Comparison of ENCODE assay signal across 23 mouse cellular contexts in genomic region chr7:111210282-111210681, GRCm38 (mm10).
A peak's percentile ranks its signal among the peaks of the same experiment; 100 is the strongest.
DNase-seq lines count a peak whose midpoint lies in the region; ATAC-seq lines count a peak whose summit lies in the region.
"Had no signal": no experiment of that assay in that cellular context is flagged by ENCODE, and none has a peak within 500 bp of the region (broad histone marks: within the 10 kb centered on the region; RNA-seq: fewer than 3 reads in every experiment).

No protein-coding gene starts in this region.

- H3K9ac ChIP-seq in forebrain, embryonic 16.5 days (replicated peaks; ENCODE audit: low read depth, low read length): no peak overlapping the region
- H3K9ac ChIP-seq in forebrain, embryonic 12.5 days: no peak overlapping the region
- H3K9ac ChIP-seq in heart, embryonic 12.5 days: no peak overlapping the region
- H3K9ac ChIP-seq in neural tube, embryonic 14.5 days (replicated peaks; ENCODE audit: low read depth, low read length): no peak overlapping the region
- no peak overlapping the region for H3K9ac ChIP-seq in neural tube, embryonic 15.5 days (replicated peaks)
- H3K9ac ChIP-seq: hindbrain, embryonic 15.5 days; intestine, embryonic 15.5 days had no signal

- H3K36me3 ChIP-seq in forebrain, embryonic 16.5 days (ENCODE audit: control insufficient read depth, insufficient read depth): no peaks in the 10 kb centered on the region
- no peaks in the 10 kb centered on the region for H3K36me3 ChIP-seq in forebrain, embryonic 12.5 days (replicated peaks)
- no peaks in the 10 kb centered on the region for H3K36me3 ChIP-seq in heart, embryonic 12.5 days
- H3K36me3 ChIP-seq in neural tube, embryonic 14.5 days (ENCODE audit: control insufficient read depth, insufficient read depth, low read length): no peaks in the 10 kb centered on the region
- no peaks in the 10 kb centered on the region for H3K36me3 ChIP-seq in neural tube, embryonic 15.5 days
- H3K36me3 ChIP-seq: forebrain, embryonic 10.5 days; G1E; heart, embryonic 10.5 days; hindbrain, embryonic 15.5 days; intestine, embryonic 15.5 days had no signal

- no peaks in the 10 kb centered on the region for H3K9me3 ChIP-seq in forebrain, embryonic 16.5 days (ENCODE audit: control insufficient read depth, low read length)
- H3K9me3 ChIP-seq in forebrain, embryonic 12.5 days: no peaks in the 10 kb centered on the region
- H3K9me3 ChIP-seq in heart, embryonic 12.5 days (replicated peaks): no peaks in the 10 kb centered on the region
- H3K9me3 ChIP-seq in neural tube, embryonic 14.5 days (ENCODE audit: control insufficient read depth, low read length): no peaks in the 10 kb centered on the region
- no peaks in the 10 kb centered on the region for H3K9me3 ChIP-seq in neural tube, embryonic 15.5 days (replicated peaks)
- H3K9me3 ChIP-seq: forebrain, embryonic 10.5 days; G1E; heart, embryonic 10.5 days; hindbrain, embryonic 15.5 days; intestine, embryonic 15.5 days had no signal

- peak; percentile 44 for DNase-seq in heart, adult 11 months
- no peak for DNase-seq in kidney, postnatal 36 days
- DNase-seq: adrenal gland, adult 2 months; adrenal gland, postnatal 14 days; B cell, adult 2 months; cerebellum, adult 11-12 months; cerebellum, adult 8-10 months; cerebellum, postnatal 14 days; gastrocnemius, postnatal 10 days; heart, adult 2 months; kidney, adult 11 months; kidney, adult 8-10 months had no signal

- H3K27ac ChIP-seq in forebrain, embryonic 16.5 days (ENCODE audit: low read length): no peak overlapping the region
- no peak overlapping the region for H3K27ac ChIP-seq in forebrain, embryonic 12.5 days
- no peak overlapping the region for H3K27ac ChIP-seq in heart, embryonic 12.5 days (ENCODE audit: poor library complexity, severe bottlenecking)
- 0 out of 2 replicates have a peak overlapping the region, but pooled peaks have one; percentile 52 for H3K27ac ChIP-seq in neural tube, embryonic 14.5 days (ENCODE audit: low read depth, low read length)
- no peak overlapping the region for H3K27ac ChIP-seq in neural tube, embryonic 15.5 days (replicated peaks)
- H3K27ac ChIP-seq: forebrain, embryonic 10.5 days; heart, adult 2 months; heart, embryonic 10.5 days; hindbrain, embryonic 15.5 days; intestine, embryonic 15.5 days had no signal

- no peak overlapping the region for H3K4me3 ChIP-seq in forebrain, embryonic 16.5 days (replicated peaks; ENCODE audit: low read length)
- H3K4me3 ChIP-seq in forebrain, embryonic 12.5 days (replicated peaks): no peak overlapping the region
- no peak overlapping the region for H3K4me3 ChIP-seq in heart, embryonic 12.5 days
- H3K4me3 ChIP-seq in neural tube, embryonic 14.5 days (ENCODE audit: low read depth, low read length): no peak overlapping the region
- no peak overlapping the region for H3K4me3 ChIP-seq in neural tube, embryonic 15.5 days (replicated peaks)
- H3K4me3 ChIP-seq: forebrain, embryonic 10.5 days; heart, adult 2 months; heart, embryonic 10.5 days; hindbrain, embryonic 15.5 days; intestine, embryonic 15.5 days had no signal

- 57% methylated on average over 8 of the region's 8 CpGs for WGBS in forebrain, embryonic 16.5 days
- 80% methylated on average over 8 of the region's 8 CpGs for WGBS in forebrain, embryonic 12.5 days
- WGBS in heart, embryonic 12.5 days: 86% methylated on average over 8 of the region's 8 CpGs
- 63% methylated on average over 8 of the region's 8 CpGs for WGBS in neural tube, embryonic 14.5 days
- 58% methylated on average over 8 of the region's 8 CpGs for WGBS in neural tube, embryonic 15.5 days

- ATAC-seq in forebrain, embryonic 16.5 days: peak; percentile 26; the same call in 1 of the 2 replicates
- no peak for ATAC-seq in forebrain, embryonic 12.5 days (ENCODE audit: low FRiP score)
- ATAC-seq in heart, embryonic 12.5 days (ENCODE audit: insufficient number of reproducible peaks, low FRiP score): no peak
- no peak for ATAC-seq in neural tube, embryonic 14.5 days (ENCODE audit: low read depth)
- ATAC-seq in neural tube, embryonic 15.5 days (ENCODE audit: low FRiP score): no peak; the same call in 1 of the 2 replicates
- ATAC-seq: intestine, embryonic 15.5 days had no signal

- H3K4me1 ChIP-seq in forebrain, embryonic 16.5 days (replicated peaks; ENCODE audit: control insufficient read depth, insufficient read depth, low read length): peaks cover 9% of the 10 kb centered on the region
- peaks cover 8% of the 10 kb centered on the region; the same call in 1 of the 2 replicates for H3K4me1 ChIP-seq in forebrain, embryonic 12.5 days
- H3K4me1 ChIP-seq in heart, embryonic 12.5 days (replicated peaks): no peaks in the 10 kb centered on the region
- no peaks in the 10 kb centered on the region for H3K4me1 ChIP-seq in neural tube, embryonic 14.5 days (ENCODE audit: control insufficient read depth, insufficient read depth, low read length)
- H3K4me1 ChIP-seq in neural tube, embryonic 15.5 days: peaks cover 14% of the 10 kb centered on the region
- H3K4me1 ChIP-seq: heart, embryonic 10.5 days; intestine, embryonic 15.5 days had no signal

- H3K4me2 ChIP-seq in forebrain, embryonic 16.5 days (ENCODE audit: low read length): no peak overlapping the region
- H3K4me2 ChIP-seq in forebrain, embryonic 12.5 days: no peak overlapping the region
- no peak overlapping the region for H3K4me2 ChIP-seq in heart, embryonic 12.5 days
- H3K4me2 ChIP-seq in neural tube, embryonic 14.5 days (ENCODE audit: low read depth, low read length): no peak overlapping the region
- H3K4me2 ChIP-seq in neural tube, embryonic 15.5 days: no peak overlapping the region
- H3K4me2 ChIP-seq: hindbrain, embryonic 15.5 days; intestine, embryonic 15.5 days had no signal

- H3K27me3 ChIP-seq in forebrain, embryonic 16.5 days (replicated peaks; ENCODE audit: control insufficient read depth, insufficient read depth, low read length): no peaks in the 10 kb centered on the region
- H3K27me3 ChIP-seq in forebrain, embryonic 12.5 days: no peaks in the 10 kb centered on the region
- H3K27me3 ChIP-seq in heart, embryonic 12.5 days (replicated peaks): no peaks in the 10 kb centered on the region
- no peaks in the 10 kb centered on the region for H3K27me3 ChIP-seq in neural tube, embryonic 14.5 days (ENCODE audit: control insufficient read depth, insufficient read depth, low read length)
- no peaks in the 10 kb centered on the region for H3K27me3 ChIP-seq in neural tube, embryonic 15.5 days (replicated peaks)
- H3K27me3 ChIP-seq: CH12.LX; hindbrain, embryonic 15.5 days; intestine, embryonic 15.5 days had no signal
